Mouse (Mus musculus) small intestine, adult 2 months (tissue): ENCODE measurements around the gene 6430531B16Rik.

Experiments used
- CTCF ChIP-seq: fragments of 200-500 bp; IDR thresholded peaks from 2 replicates; pipeline ENCODE4 v1.5.1; 2012; ENCODE audit warnings: low read depth, mild to moderate bottlenecking, control low read depth, inconsistent platforms, low read length, moderate library complexity, mixed read lengths; ENCODE audit not compliant: insufficient replicate concordance, insufficient read length; ENCODE audit errors: extremely low read depth
- POLR2A ChIP-seq: fragments of 200-500 bp; IDR thresholded peaks from 2 replicates; pipeline ENCODE4 v1.6.1; 2012; ENCODE audit warnings: low read depth, mild to moderate bottlenecking, control low read depth, inconsistent platforms, low read length, moderate library complexity

DNA sequence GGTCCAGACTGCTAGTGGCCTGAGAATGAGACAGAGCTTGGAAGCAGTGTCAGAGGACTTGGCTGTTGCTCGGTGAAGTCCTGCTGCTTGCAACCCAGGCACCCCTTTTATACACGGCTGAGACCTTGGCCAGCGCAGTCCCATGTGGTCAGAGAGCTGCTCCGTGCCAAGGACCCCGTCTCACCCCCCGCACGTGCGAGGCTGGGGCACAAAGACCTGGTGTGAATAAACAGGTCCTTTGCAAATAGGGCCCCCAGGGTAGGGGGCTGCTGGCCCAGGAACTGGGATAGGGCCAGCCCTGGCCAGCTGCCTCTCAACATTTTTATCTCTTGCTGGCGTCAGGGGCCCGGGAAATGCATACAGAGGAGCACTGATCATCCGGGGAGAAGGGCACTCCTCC is 20.6 kb downstream of the 6430531B16Rik start:
- TF ChIP-seq CTCF = no peak
- TF ChIP-seq POLR2A = no peak
